Mouse (Mus musculus): ENCODE results near the gene Myoz1.
"Not testable (repeated sequence)": the region's sequence is repeated elsewhere in the genome, so short reads cannot be mapped to it uniquely, and the experiment has no call there.

Myoz1 gene

DNA sequence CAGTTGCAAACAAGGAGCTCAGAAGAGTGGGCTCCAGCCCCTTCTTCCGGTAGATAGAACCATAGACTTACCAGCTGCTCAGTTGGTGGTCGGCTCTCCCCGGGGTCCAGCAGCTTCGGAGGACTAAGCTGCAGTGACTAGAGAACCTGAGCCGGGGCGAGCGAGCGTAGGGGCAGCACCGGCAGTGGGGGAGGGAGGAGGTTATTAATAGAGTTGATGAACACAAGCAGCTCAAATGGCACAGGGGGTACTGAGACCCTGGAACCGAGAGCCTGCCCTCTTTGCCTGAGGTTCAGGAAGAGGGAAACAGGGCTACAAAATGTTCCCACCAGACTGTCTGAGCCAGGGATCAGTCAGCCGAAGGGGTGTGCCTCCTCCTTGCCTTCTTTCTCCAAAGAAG, at the start of gene Myoz1:
Myoz1 (minus strand) TSS at position 180 of the 400 bp plus-strand sequence.
- no peak for DNase-seq (ENCODE audit: low spot score)

DNA sequence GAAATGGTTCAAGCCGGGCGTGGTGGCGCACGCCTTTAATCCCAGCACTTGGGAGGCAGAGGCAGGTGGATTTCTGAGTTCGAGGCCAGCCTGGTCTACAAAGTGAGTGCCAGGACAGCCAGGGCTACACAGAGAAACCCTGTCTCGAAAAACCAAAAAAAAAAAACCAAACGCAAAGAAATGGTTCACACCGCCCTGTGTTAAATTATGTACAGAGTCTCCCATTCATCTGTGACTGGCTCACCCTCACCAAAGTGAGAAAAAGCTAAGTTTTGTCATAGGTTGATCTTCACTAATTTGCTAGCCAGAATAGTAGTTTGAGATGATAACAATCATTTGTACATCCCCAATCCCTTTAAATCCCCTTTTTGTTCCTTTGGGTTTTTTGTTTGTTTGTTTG, 47.1 kb upstream of the Myoz1 start:
- not testable (repeated sequence) for DNase-seq (ENCODE audit: low spot score)

DNA sequence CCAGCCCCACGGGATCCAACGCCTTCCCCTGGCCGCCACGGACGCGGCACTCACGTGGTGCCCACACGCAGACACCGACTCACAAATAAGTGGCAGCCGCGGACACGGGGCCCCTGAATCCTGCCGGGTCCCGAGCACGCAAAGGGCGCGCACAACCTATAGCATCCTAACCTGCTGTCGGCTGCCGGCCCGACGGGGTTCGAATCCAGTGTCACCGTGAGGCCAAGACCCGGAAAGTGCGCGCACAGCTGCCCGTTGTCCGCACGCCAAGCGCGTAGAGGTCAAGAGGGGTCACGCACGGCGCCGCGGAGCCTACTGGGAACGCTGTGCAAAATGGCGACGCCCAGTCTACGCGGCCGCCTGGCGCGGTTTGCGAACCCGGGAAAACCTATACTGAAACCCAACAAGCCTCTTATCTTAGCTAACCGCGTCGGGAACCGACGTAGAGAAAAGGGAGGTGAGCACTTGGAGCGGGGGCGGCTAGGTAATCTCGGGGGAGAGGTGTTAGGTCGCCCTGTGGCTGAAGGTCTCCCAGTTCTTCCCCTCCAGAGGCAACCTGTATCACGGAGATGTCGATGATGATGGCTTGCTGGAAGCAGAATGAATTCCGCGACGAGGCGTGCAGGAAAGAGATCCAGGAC, 46.5 kb upstream of the Myoz1 start, which contains the start of gene Chchd1:
Chchd1 (plus strand) TSS at position 266 of the 641 bp plus-strand sequence.
- peak; percentile 90 for DNase-seq (ENCODE audit: low spot score)

DNA sequence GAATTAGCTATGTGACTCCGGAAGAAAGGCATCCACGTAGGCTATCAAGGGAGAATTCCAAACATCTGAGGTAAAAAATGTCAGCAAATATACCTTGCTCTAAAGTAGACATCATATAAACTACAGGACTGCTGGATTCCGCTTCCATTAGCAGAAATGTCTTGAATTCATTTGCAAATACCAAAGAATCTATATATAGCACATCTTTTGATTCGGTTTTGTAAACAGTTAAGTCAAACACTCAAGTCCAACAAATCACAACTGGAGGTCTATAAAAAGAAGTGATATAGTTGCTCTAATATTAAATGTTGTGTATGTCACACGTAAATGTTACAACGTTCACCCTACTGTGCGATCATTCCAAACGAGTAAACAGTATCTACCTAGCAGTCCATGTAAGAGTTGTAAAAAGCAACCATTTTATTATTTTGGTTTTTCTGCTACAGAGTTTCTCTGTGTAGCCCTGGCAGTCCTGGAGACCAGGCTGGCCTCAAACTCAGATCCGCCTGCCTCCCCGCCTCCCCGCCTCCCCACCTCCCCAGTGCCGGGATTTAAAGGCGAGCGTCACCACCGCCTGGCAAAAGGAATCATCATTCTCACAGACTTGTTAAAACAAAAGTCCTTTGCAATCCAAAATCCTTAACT, 45.9 kb upstream of the Myoz1 start:
- DNase-seq (ENCODE audit: low spot score) = no peak

DNA sequence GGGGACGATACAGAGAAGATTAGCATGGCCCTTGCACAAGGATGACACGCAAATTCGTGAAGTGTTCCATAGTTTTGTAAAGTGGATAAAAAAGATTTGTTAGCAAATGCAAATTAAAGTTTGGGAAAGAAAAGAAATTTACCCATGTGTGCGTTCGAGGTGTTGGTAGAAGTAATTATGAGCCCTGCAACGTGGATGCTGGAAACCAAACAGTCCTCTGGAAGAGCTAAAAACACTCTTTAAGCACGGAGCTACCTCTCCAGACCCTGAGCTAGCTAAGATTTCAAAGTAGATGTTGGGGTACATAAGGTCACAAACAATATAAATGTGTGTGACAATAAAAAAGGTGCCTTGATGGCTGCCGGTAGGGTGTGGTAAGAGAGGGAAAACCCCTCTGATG, 45.2 kb upstream of the Myoz1 start:
- no peak for DNase-seq (ENCODE audit: low spot score)

DNA sequence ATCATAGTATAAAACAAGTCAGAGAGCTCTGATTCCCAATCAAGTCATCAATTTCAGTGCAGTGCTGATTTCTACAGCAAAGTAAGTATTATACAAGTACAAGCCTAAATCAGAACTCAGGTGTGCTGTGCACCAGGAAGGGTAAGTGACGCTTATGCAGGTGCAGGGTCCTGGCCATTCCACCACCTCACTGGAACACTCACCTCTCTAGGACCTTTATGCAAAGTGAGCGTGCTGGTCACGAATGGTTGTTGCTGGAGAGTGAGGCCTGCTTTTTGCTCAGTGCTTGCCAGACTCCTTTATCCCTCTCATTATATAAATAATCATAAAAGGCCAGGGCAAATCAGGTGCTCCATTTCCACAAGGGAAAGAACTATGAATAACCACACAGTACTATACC, 44.0 kb upstream of the Myoz1 start:
- DNase-seq (ENCODE audit: low spot score) = no peak

DNA sequence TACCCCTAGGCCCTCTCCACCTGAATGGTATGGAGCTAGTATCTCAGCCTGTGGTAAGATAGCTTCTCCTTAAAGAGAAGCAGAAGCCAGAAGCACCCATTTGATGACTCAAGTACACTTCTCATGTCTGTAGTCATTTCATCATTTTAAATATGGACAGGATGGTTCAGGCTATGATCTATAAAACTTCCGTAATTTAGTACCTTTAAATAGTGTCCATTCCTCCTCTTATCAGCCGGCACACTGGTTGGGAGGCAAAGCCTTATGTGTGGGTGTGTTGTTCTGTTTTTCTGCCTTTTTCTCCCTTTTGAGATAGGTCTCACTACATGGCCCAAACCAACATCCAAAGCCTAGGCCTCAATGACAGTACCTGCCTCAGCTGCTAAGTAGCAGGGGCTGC, 42.2 kb upstream of the Myoz1 start:
- no peak for DNase-seq (ENCODE audit: low spot score)

DNA sequence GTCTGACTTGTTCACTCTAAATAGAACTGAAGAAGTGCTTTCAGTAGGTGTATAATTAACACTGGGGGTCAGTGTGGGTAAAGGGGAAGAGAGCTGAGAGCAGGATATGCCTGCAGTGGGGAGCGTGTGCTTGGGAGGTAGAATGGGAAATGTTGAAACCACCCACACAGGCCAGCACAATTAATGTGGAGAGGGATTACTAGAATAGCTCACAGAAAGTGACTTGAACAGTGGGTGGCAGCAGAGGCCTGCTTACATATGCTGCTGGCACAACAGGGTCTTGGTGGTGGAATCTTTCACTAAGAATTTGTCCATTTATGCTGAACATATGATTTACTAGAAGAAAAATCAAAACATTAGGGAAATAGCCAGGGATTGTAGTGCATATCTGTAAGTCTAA, 40.6 kb upstream of the Myoz1 start:
- DNase-seq (ENCODE audit: low spot score) = no peak

DNA sequence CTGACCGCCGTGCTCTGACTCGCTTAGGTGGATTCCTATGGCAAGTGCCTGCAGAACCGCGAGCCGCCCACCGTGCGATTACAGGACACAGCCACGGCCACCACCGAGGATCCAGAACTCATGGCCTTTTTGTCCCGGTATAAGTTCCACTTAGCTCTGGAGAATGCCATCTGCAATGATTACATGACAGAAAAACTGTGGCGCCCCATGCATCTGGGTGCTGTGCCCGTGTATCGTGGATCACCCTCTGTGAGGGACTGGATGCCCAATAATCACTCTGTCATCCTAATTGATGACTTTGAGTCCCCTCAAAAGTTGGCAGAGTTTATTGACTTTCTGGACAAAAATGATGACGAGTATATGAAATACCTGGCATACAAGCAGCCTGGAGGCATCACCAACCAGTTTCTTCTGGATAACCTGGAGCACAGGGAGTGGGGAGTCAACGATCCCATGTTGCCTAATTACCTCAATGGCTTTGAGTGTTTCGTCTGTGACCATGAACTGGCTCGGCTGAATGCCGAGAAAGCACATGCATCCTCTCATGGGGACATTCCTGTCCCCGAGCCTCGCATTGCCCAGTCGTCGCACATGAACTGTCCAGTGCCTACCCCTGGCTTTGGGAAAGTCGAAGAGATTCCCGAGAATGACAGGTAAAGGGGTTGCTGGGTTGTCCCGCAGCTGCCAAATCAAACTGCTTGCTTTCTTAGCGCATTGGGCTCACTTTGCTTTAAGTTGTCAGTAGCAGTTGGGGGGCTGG, 39.6 kb upstream of the Myoz1 start:
- no peak for DNase-seq (ENCODE audit: low spot score)

DNA sequence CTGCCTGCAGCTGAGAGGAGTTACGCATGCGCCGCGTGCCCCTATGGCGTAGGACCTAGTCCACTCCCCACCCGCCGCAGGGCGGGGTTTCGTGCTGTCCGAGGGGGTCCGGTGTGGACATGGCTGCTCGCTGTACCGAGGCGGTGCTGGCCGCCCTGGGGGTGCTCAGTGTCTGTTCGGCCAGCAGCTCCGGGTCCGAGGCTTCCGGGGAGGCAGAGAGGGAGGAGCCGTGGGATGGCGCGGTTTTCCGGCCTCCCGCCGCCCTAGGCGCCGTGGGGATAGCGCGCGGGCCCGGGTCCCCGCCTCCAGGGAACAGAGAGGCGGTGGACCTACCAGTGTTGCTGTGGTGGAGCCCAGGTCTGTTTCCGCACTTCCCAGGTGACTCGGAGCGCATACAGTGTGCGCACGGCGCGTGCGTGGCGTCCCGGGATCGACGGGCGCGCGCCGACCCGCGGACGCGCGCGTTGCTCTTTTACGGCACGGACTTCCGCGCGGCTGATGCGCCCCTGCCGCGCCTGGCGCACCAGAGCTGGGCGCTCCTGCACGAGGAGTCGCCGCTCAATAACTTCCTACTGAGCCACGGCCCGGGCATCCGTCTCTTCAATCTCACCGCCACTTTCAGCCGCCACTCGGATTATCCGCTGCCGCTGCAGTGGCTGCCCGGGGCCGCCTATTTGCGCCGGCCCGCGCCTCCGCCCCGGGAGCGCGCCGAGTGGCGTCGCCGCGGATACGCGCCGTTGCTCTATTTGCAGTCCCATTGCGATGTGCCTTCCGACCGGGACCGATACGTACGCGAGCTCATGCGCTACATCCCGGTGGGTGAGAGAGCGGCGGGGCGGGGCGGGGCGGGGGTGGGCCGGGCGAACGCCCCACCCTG, 38.8 kb upstream of the Myoz1 start, which contains the start of gene Fut11:
Fut11 (plus strand) TSS at position 85 of the 877 bp plus-strand sequence.
- DNase-seq (ENCODE audit: low spot score) = peak; percentile 88

DNA sequence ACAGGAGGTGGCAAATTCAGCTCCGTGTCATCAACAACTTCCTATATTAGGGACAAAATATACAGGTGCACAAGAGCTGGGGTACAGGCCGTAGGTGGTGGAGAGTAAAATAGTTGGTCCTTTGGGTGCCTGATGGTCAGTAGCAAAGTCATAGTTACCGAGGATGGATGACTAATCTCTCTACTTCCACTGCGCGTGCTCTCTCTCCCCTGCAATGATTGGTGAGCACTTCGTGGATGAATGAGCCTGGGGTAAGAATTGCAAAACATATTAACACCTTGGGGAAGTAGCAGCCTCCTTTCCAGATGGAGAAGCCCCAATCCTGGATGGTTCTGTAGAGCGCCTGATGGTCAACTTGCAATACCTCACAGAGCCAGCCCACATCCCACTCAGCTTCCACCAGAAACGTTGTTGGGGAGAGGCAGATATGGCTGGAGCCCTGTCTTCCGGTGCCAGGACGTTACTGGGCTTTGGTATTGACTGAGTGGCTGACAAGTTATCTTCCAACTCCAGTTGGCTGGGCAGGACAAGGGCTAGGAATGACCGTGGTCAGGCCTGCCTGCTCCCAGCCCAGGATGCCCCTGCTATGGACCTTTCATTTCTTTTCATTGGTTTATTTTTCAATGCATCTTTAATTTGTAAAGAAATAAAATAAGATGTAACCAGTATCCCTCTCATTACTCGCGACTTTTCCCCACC, 38.0 kb upstream of the Myoz1 start:
- no peak for DNase-seq (ENCODE audit: low spot score)

DNA sequence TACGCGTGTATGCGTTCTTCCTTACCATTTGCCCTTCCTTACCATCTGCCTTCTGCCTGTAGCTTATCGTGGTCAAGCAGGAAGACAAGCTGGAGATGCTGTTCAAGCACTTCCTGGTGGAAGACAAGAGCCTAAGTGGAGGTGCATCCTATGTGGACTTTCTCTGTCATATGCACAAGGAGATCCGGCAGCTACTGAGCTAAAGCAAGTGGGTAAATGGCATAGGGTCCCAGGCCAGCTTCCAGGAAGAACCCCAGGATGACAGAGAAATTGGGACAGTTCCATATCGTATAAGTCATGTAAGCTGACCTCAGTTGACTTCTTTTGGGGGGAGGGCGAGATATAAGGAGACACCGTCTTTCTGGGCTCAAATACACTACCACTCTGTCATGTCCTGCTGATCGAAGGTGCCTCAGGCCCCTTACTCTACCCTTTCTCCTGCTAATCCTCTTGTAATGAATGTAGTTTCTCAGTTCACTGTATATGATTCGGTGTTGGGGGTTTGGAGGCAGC, 37.3 kb upstream of the Myoz1 start:
- no peak for DNase-seq (ENCODE audit: low spot score)

DNA sequence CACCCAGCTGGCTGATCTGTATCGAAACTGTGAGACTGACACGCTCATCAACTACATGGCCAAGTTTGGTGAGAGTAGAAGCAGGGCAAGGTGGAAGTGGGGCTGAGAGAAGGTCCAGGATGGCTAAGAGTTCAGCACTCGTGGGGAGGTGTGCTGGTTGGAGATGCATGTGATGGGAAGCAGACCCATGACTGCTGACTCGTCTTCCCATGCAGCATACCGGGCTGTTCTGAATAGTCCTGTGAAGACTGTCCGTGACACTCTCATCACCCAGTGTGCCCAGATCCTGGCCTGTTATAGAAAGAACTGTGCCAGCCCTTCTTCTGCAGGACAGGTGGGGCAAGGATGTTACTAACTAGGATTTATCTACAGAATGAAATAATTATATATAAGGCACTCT, 35.4 kb upstream of the Myoz1 start:
- no peak for DNase-seq (ENCODE audit: low spot score)

DNA sequence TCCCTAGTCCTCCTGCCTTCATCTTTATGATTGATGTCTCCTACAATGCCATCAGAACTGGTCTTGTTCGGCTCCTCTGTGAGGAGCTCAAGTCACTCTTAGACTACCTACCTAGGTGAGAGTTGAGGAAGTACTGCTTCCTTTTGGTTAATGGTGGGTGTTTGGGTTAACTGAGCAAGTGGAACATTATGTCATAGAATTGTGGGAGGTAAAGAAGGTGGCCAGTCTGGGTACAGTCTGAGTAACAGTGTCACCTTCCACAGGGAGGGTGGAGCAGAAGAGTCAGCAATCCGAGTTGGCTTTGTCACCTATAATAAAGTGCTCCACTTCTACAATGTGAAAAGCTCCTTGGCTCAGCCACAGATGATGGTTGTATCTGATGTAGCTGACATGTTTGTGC, 32.7 kb upstream of the Myoz1 start:
- no peak for DNase-seq (ENCODE audit: low spot score)

DNA sequence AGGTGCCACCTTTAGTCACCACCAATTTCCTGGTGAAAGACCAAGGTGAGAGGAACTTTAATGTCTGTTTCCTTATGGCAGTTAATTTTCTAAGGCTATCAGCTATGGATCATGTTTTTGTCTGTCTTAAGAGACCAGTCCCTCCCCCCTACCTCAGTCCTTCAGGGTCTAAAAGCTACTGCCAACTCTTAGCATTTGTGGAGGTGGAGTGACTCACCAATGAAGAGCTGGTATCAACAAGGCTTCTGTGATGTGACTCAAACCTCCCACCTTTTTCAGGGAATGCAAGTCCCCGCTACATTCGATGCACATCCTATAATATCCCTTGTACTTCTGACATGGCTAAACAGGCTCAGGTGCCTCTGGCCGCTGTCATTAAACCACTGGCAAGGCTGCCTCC, 30.2 kb upstream of the Myoz1 start:
- no peak for DNase-seq (ENCODE audit: low spot score)

DNA sequence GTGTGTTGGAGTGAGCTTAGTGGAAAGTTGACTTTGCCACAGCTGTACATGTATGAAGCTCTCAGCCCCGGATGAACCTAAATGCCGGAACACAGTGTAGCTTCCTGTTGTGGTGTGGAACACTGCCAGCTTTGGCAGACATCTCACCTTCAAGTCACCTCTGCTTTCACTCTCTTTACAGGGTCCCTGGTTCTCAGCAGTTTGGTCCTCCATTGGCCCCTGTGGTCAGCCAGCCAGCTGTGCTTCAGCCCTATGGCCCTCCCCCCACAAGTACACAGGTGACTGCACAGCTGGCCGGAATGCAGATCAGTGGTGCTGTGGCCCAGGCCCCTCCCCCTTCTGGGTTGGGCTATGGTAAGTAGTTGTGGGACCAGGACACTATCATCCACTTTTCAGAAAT, 26.2 kb upstream of the Myoz1 start:
- no peak for DNase-seq (ENCODE audit: low spot score)

DNA sequence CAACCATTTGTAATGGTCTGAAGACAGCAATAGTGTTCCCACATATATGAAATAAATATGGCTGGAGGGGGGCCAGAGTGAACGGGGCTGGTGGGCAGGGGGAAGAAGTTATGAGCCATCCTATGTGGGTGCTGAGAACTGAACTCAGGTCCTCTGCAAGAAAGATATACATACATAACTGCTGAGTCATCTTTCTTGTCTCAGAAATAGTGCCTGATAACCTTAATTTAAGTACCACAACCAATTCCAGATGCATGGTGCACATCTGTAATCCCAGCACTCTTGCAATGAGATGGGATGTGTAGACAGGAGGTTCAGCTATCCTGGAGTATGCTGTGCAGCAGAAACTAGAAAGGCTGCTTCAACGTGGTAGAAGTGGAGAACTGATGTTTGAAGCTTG, 25.4 kb upstream of the Myoz1 start:
- no peak for DNase-seq (ENCODE audit: low spot score)

DNA sequence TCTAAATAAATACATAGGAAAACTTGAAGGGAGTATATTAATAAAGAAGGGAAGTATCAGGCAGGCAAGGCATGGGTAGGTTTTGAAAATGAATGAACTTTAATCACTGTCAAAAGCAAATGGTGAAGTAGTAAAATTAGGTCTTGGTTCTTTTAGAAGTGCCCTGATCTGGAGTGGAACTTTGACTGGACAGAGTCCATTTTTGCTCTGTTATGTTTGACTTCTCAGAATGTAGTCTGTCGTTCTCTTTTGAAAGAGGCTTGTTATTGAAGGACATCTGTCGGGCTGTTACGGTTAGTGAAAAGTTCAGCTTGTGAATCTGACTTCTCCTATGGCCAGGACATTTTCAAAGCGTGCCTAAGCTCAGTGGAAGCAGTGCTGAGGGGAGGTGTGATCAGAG, 21.6 kb upstream of the Myoz1 start:
- no peak for DNase-seq (ENCODE audit: low spot score)

DNA sequence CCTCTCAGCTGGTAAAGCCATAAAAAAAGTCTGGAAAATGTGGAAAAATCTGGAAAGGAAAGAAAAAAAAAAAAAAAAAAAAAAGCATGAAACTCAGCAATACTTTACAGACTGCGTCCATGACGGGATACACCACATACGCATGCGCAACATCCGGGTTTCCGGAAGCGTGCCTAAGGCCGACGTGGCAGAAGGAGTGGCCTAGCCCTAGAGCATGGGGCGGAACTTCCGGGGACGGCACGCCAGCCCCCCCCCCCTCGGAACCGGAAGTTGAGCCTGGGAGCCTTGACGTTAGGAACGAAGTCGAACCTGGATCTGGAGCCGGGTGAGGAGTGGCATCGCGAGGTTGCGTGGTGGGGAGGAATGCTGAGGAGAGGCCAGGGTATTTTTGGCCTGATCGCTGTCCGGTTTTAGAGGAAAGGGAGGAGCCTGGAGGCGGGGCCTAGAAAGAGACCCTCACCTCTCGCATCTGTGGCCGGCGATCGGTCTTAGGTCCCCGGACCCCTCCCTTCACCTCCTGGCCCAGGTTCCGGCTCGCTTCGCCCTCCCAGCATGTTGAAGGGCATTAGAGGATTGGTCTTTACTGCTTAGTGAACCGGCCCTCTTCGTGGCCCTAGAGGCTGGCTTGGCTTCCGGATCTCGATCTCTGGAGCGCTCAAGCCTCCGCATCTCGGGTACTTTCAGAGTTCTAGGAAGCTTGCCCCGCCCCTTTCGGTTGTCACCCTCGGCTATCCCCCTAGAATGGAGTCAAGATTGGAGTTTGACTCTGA, 17.9 kb upstream of the Myoz1 start, which contains the start of gene Sec24c:
Sec24c (plus strand) TSS at position 245 of the 770 bp plus-strand sequence.
- peak; percentile 99 for DNase-seq (ENCODE audit: low spot score)

DNA sequence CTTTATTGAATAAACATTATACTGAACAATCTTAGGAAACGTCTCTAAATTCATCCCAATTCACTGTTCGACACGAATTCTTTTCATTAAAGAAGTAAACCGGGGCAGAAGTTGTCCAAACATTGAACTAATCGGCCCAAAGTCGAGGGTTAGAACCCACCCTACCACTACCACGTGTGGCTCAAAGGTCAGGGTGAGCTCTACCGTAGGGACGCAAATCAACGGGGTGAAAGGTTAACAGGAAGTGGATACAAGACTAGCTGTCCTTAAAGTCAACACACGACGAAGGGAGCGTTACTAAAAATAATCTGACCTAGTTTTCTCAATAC, 17.4 kb upstream of the Myoz1 start:
- no peak for DNase-seq (ENCODE audit: low spot score)

DNA sequence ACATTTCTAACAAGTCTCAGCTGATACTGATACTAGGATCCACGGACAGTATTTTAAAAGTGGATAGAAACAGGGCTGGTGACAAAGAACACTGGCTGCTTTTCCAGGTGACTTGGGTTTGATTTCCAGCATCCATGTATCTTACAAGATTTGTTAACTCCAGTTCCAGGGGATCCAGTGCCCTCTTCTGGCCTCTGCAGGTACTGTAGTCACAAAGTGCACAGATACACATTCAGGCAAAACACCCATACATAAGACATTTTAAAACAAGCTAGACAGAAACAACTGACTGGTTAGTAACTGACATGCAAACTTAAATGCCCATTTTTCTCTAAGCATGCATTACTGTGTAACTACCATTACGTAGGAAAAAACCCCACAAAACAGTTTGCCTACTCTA, 16.6 kb upstream of the Myoz1 start:
- no peak for DNase-seq (ENCODE audit: low spot score)

Measured in testis, postnatal 14 days (tissue).